Mouse (Mus musculus) E14TG2a.4 (cell line): ENCODE data around the gene P2ry13.

ENCODE experiments used
- H3K27me3 ChIP-seq: 2 replicates; pipeline ENCODE4 v1.6.1; 2014; ENCODE audit warnings: low read length, control low read depth; ENCODE audit not compliant: insufficient read depth
- H3K36me3 ChIP-seq: 2 replicates; pipeline ENCODE4 v1.6.1; 2014; ENCODE audit warnings: low read length, control low read depth; ENCODE audit not compliant: insufficient read depth
- H3K4me1 ChIP-seq: replicated peaks from 2 replicates; pipeline ENCODE4 v1.6.1; 2014; ENCODE audit warnings: low read depth, low read length, control low read depth
- H3K4me3 ChIP-seq: replicated peaks from 2 replicates; pipeline ENCODE4 v1.5.1; 2014; ENCODE audit warnings: mild to moderate bottlenecking, low read length
- H3K9me3 ChIP-seq: 2 replicates; pipeline ENCODE4 v1.6.1; 2014; ENCODE audit warnings: low read length, control low read depth
- CTCF ChIP-seq: conservative IDR thresholded peaks from 2 replicates; pipeline ENCODE4 v1.5.1; 2014; ENCODE audit warnings: low read length
- NANOG ChIP-seq: IDR thresholded peaks from 2 replicates; pipeline ENCODE4 v1.6.1; 2014; ENCODE audit warnings: borderline replicate concordance, low read length, mixed read lengths
- POU5F1 ChIP-seq: IDR thresholded peaks from 2 replicates; pipeline ENCODE4 v1.6.1; 2014; ENCODE audit warnings: low read length, borderline replicate concordance

The P2ry13 gene

DNA sequence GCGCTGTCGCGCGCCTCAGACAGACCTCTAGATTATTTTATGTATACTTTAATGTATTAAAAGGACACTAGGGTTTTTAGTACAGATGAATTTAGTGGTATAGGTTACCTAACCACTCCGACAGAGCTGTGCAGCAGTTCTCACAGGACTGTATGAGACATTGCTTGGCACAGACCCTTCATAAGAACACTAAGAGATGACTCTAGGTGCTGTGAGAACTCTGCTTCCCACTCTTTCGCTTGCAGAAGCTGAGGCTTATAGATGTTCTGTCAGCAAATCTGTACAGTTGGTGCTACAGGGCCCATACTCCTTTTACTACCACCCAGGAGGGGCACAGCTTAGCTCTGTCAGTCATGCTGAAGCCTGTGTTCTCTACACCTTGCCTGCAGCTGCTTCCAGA is 19.0 kb downstream of the P2ry13 start:
- TF ChIP-seq NANOG (no peak), POU5F1 (no peak), CTCF (no peak)
- H3K27me3 ChIP-seq, result no peaks in the 10 kb centered on the region

DNA sequence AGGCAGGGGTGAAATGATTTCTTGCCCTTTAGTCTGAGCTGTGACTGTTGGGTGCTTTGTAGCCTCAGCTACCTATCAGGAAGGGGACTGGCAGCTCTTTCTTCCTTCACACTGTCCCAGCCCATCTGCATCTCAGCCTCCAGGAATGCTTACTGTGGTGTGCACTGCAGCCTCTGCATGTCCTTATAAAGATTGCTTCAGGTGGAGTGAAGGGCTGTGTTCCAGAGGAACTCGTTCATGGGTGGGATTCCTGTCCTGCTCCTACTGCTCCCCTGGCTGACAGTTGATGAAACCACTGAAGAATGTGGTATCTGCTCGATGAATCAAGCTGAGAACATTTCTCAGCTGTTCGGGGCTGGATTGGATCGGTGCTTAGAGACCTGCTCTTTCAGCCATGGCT is 23.3 kb downstream of the P2ry13 start:
- Histone ChIP-seq H3K4me1 (no peaks in the 10 kb centered on the region), H3K9me3 (no peaks in the 10 kb centered on the region), H3K27me3 (no peaks in the 10 kb centered on the region), H3K36me3 (no peaks in the 10 kb centered on the region), H3K4me3 (no peak overlapping the region)
- TF ChIP-seq NANOG (no peak), POU5F1 (no peak), CTCF (no peak)

More for the DNA sequence above, 19.0 kb downstream of the P2ry13 start:
- Histone ChIP-seq H3K9me3 (no peaks in the 10 kb centered on the region), H3K36me3 (no peaks in the 10 kb centered on the region), H3K4me1 (no peaks in the 10 kb centered on the region), H3K4me3 (no peak overlapping the region)

DNA sequence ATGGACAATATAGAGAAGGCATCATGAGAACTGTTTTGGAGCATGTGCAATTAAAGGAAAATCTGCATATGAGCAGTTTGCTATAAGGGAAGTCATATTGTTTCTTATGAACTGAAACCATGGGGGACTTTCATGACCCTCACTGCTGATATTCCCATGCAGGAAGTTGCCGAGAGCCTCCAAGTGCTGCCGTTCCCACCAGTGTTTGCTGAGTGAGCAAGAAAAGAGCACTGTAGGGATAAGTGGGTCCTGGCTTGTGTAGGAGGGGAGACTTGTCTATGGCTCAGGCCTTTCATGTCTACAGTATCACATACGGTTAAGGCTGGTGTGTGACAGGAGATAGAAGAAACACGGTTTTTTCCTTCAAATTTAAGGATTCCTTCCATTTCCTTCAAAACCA is 25.0 kb downstream of the P2ry13 start:
- no peak for TF ChIP-seq CTCF
- TF ChIP-seq POU5F1, result no peak
- no peak for TF ChIP-seq NANOG
- Histone ChIP-seq H3K9me3 (no peaks in the 10 kb centered on the region), H3K27me3 (no peaks in the 10 kb centered on the region), H3K4me3 (no peak overlapping the region), H3K4me1 (no peaks in the 10 kb centered on the region), H3K36me3 (no peaks in the 10 kb centered on the region)

DNA sequence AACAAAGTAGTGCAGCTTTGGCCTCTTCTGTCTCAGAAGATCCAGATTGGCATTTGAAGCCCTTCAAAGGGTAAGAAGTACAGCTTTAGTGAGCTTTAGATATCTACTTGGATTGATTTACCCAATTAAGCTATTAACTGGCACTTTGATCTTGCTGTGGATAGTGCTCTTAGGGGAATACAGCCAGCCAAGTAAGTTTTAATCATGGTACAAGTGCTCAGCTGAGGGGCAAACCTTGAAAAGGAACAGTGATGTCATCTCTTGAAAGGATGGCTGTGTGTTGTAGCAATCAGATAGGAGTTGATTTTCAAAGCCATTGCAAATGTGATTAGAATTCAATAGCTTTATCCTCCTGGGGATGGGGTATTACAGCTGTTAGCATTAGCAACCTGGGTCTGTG is 28.6 kb downstream of the P2ry13 start:
- Histone ChIP-seq H3K27me3 (no peaks in the 10 kb centered on the region), H3K9me3 (no peaks in the 10 kb centered on the region), H3K36me3 (no peaks in the 10 kb centered on the region), H3K4me3 (no peak overlapping the region), H3K4me1 (no peaks in the 10 kb centered on the region)
- TF ChIP-seq POU5F1 (no peak), CTCF (no peak), NANOG (no peak)

DNA sequence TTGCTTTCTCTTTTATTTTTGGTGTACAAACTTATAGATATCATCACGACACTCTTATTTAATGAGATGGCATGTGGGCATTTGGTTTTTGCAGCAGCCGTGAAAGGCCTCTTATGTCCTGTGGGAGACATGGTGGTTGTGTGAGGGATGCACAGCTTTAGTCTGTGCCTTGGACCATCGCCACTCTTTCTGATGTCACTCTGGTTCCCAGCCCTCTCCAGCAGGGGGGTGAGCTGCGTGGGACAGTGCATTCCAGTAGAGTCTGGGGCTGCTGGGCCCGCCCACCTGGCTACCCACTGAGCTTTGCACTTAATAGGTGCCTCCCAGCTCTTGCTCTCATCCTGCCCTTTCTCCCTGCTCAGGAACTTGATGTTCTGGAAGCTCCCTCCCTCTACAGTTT is 29.5 kb downstream of the P2ry13 start:
- no peaks in the 10 kb centered on the region for H3K27me3 ChIP-seq
- TF ChIP-seq POU5F1 (no peak), CTCF (no peak), NANOG (no peak)
- no peaks in the 10 kb centered on the region for H3K9me3 ChIP-seq

DNA sequence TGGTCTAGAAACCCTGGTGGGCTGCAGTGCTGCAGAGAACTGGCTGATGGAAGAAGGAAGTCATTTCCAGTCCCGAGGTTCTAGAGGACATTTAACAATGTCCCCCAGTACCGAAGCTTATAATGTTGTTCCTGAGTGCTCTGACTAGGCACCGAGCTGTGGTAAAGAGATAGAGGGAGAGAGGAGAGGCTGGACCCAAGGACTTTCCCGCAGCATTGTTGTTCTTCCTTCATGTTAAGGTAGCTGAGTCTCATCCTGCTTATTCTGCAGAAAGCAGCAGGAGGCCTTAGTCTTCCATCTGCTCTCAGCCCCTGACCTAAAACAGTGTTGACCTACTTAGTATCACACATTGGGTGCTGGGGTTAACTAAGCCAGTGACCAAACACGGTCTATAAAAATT is 33.8 kb downstream of the P2ry13 start:
- Histone ChIP-seq H3K4me3 (no peak overlapping the region), H3K27me3 (no peaks in the 10 kb centered on the region), H3K36me3 (no peaks in the 10 kb centered on the region), H3K4me1 (no peaks in the 10 kb centered on the region), H3K9me3 (no peaks in the 10 kb centered on the region)
- TF ChIP-seq CTCF (no peak), NANOG (no peak), POU5F1 (no peak)

More for the DNA sequence above, 29.5 kb downstream of the P2ry13 start:
- Histone ChIP-seq H3K36me3 (no peaks in the 10 kb centered on the region), H3K4me3 (no peak overlapping the region), H3K4me1 (no peaks in the 10 kb centered on the region)

DNA sequence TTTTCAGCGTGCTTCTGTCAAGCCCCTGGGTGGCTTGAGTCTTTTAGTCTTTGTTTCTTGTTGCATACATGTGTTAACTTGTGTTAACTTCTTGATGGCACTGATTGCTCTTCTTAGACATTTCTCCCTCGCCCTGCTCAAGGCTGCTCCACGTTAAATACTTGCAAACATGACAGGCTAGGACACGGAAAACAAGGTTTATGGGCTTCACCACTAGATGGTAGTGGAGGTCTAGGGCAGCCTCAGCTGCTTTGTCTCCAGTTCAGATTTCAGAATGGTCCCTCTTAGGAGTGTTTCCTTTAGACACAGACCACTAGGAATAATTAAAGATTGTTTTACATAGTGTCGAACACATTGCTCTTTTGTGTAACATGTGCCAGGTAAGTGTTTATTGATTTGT is 35.4 kb downstream of the P2ry13 start:
- H3K27me3 ChIP-seq, result no peaks in the 10 kb centered on the region
- no peaks in the 10 kb centered on the region for H3K36me3 ChIP-seq
- peaks cover 5% of the 10 kb centered on the region for H3K4me1 ChIP-seq
- H3K4me3 ChIP-seq, result no peak overlapping the region
- H3K9me3 ChIP-seq, result no peaks in the 10 kb centered on the region
- TF ChIP-seq NANOG (no peak), POU5F1 (no peak), CTCF (peak; percentile 27)

DNA sequence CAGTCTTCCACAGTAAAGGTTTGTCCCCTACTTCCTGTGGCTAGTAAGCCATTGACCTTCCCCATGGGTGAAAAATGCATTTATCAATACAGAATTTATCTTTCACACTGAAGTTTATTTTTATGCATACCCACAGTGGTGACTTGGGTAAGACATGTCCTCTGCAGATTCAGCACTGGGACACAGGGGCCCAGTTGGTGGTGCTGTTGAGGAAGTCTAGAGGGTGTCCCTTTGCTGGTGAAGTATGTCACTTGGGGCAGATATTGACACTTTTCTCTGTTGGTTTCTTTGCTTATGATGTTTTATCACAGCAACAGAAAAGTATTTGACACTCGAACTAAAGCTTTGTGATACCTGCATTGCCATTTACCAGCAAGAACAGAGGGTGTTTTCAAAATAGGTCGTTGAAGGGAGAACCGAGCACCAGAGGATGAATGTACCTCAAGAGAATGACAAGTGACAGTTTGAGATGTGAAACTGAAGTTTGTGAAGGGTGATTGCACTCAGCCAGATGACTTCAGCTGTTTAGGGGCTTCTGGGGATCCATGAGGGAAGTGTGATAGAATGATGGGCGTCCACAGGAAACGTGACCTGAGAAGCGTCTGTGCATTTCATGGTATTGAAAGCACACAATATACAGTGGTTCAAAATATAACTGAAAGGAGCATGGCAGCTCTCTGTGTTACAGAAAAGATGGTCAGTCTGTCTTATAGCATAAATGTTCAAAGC is 36.1 kb downstream of the P2ry13 start:
- peaks cover 9% of the 10 kb centered on the region for H3K4me1 ChIP-seq
- no peaks in the 10 kb centered on the region for H3K9me3 ChIP-seq
- no peak for TF ChIP-seq CTCF
- no peak for TF ChIP-seq POU5F1
- no peak for TF ChIP-seq NANOG
- H3K36me3 ChIP-seq, result no peaks in the 10 kb centered on the region
- no peak overlapping the region for H3K4me3 ChIP-seq
- H3K27me3 ChIP-seq, result no peaks in the 10 kb centered on the region
